Mouse (Mus musculus) urinary bladder, postnatal 4 days (tissue): Measurements from ENCODE around the gene Bcor.

Experiments
- DNase-seq, 2 experiments: peaks; one replicate each; pipeline ENCODE4 v3.0.0; 2021 to 2022; ENCODE audit warnings: low spot score in 2 of 2

The Bcor gene

GRCm38 (mm10) chrX:12151269-12151995 is 8.7 kb downstream of the Bcor start:
- DNase-seq, result no peak

- no peak for DNase-seq
These were observed 9.7 kb downstream of the Bcor start for GRCm38 (mm10) chrX:12150425-12150824.

GRCm38 (mm10) chrX:12146263-12146662 is 13.9 kb downstream of the Bcor start:
- no peak for DNase-seq

GRCm38 (mm10) chrX:12142832-12143231 is 17.3 kb downstream of the Bcor start:
- no peak for DNase-seq

- DNase-seq, result no peak
These were observed 19.9 kb downstream of the Bcor start for GRCm38 (mm10) chrX:12140086-12140740.

- no peak for DNase-seq
These were observed 21.9 kb downstream of the Bcor start for GRCm38 (mm10) chrX:12138266-12138665.

GRCm38 (mm10) chrX:12137121-12137521 is 23.0 kb downstream of the Bcor start:
- DNase-seq, result no peak

GRCm38 (mm10) chrX:12136261-12137101 is 23.7 kb downstream of the Bcor start:
- no peak for DNase-seq

- DNase-seq, result peak; percentile 70 to 71
These were observed 24.7 kb downstream of the Bcor start for GRCm38 (mm10) chrX:12135121-12136111.

- peak in 1 of 2 experiments; percentile 42 for DNase-seq
These were observed 25.6 kb downstream of the Bcor start for GRCm38 (mm10) chrX:12134541-12134940.

- no peak for DNase-seq
These were observed 26.2 kb downstream of the Bcor start for GRCm38 (mm10) chrX:12133836-12134431.

GRCm38 (mm10) chrX:12133178-12133835 is 26.8 kb downstream of the Bcor start:
- peak; percentile 59 to 75 for DNase-seq

- no peak for DNase-seq
These were observed 27.5 kb downstream of the Bcor start for GRCm38 (mm10) chrX:12132541-12133177.

GRCm38 (mm10) chrX:12129828-12130809 is 30.0 kb downstream of the Bcor start:
- no peak for DNase-seq

- DNase-seq, result peak in 1 of 2 experiments; percentile 29
These were observed 30.9 kb downstream of the Bcor start for GRCm38 (mm10) chrX:12129230-12129629.

GRCm38 (mm10) chrX:12128165-12129083 is 31.7 kb downstream of the Bcor start:
- DNase-seq, result peak; percentile 65 to 86

GRCm38 (mm10) chrX:12127799-12128164 is 32.4 kb downstream of the Bcor start:
- DNase-seq, result no peak
